Mouse (Mus musculus): ENCODE results near the gene Slc35f1. TPM values are rescaled to one million over a fixed set of nuclear protein-coding genes. Genes with fewer than 3 reads are reported as not detected.

Slc35f1 gene
- polyA plus RNA-seq, 1 experiment from 2014 or later = 1.1 TPM

- no peak for ATAC-seq (ENCODE audit: insufficient number of reproducible peaks, insufficient read depth, low FRiP score, low read depth)
Measured at GRCm38 (mm10) chr10:52851994-52852393, 161.7 kb downstream of the Slc35f1 start.

GRCm38 (mm10) chr10:52860851-52861250, 170.5 kb downstream of the Slc35f1 start:
- Histone ChIP-seq H3K9me3 (ENCODE audit: control insufficient read depth, low read length) (no peaks in the 10 kb centered on the region), H3K4me1 (ENCODE audit: control insufficient read depth in 2 of 2, insufficient read depth in 2 of 2, low read length in 2 of 2) (no peaks in the 10 kb centered on the region), H3K4me3 (ENCODE audit: control insufficient read depth in 1 of 2, insufficient read depth in 1 of 2, low read depth in 1 of 2, low read length in 2 of 2) (no peak overlapping the region), H3K27me3 (ENCODE audit: control insufficient read depth, insufficient read depth, low read length) (no peaks in the 10 kb centered on the region), H3K36me3 (ENCODE audit: control insufficient read depth, insufficient read depth, low read length) (no peaks in the 10 kb centered on the region), H3K4me2 (ENCODE audit: low read length) (no peak overlapping the region), H3K27ac (replicated peaks in 1 of 2; ENCODE audit: control insufficient read depth in 1 of 2, insufficient read depth in 1 of 2, low read depth in 2 of 2, low read length in 2 of 2) (no peak overlapping the region), H3K9ac (ENCODE audit: low read length) (no peak overlapping the region)
- no peak for ATAC-seq (ENCODE audit: insufficient number of reproducible peaks, insufficient read depth, low FRiP score, low read depth)
- WGBS = 79% methylated on average over 2 of the region's 2 CpGs

More at GRCm38 (mm10) chr10:52851994-52852393, 161.7 kb downstream of the Slc35f1 start:
- Histone ChIP-seq H3K27ac (replicated peaks in 1 of 2; ENCODE audit: control insufficient read depth in 1 of 2, insufficient read depth in 1 of 2, low read depth in 2 of 2, low read length in 2 of 2) (no peak overlapping the region), H3K4me3 (ENCODE audit: control insufficient read depth in 1 of 2, insufficient read depth in 1 of 2, low read depth in 1 of 2, low read length in 2 of 2) (no peak overlapping the region), H3K4me1 (ENCODE audit: control insufficient read depth in 2 of 2, insufficient read depth in 2 of 2, low read length in 2 of 2) (no peaks in the 10 kb centered on the region), H3K36me3 (ENCODE audit: control insufficient read depth, insufficient read depth, low read length) (no peaks in the 10 kb centered on the region), H3K4me2 (ENCODE audit: low read length) (no peak overlapping the region), H3K9ac (ENCODE audit: low read length) (no peak overlapping the region), H3K9me3 (ENCODE audit: control insufficient read depth, low read length) (no peaks in the 10 kb centered on the region), H3K27me3 (ENCODE audit: control insufficient read depth, insufficient read depth, low read length) (no peaks in the 10 kb centered on the region)

- WGBS = 85% methylated on average over 5 of the region's 5 CpGs
- H3K27me3 ChIP-seq (ENCODE audit: control insufficient read depth, insufficient read depth, low read length) = no peaks in the 10 kb centered on the region
- H3K4me2 ChIP-seq (ENCODE audit: low read length) = no peak overlapping the region
- H3K4me3 ChIP-seq (ENCODE audit: control insufficient read depth in 1 of 2, insufficient read depth in 1 of 2, low read depth in 1 of 2, low read length in 2 of 2) = no peak overlapping the region
- H3K4me1 ChIP-seq (ENCODE audit: control insufficient read depth in 2 of 2, insufficient read depth in 2 of 2, low read length in 2 of 2) = no peaks in the 10 kb centered on the region
- H3K36me3 ChIP-seq (ENCODE audit: control insufficient read depth, insufficient read depth, low read length) = no peaks in the 10 kb centered on the region
- no peak overlapping the region for H3K9ac ChIP-seq (ENCODE audit: low read length)
- no peaks in the 10 kb centered on the region for H3K9me3 ChIP-seq (ENCODE audit: control insufficient read depth, low read length)
- H3K27ac ChIP-seq (replicated peaks in 1 of 2; ENCODE audit: control insufficient read depth in 1 of 2, insufficient read depth in 1 of 2, low read depth in 2 of 2, low read length in 2 of 2) = no peak overlapping the region
- ATAC-seq (ENCODE audit: insufficient number of reproducible peaks, insufficient read depth, low FRiP score, low read depth) = no peak
Measured at GRCm38 (mm10) chr10:52864936-52865335, 174.6 kb downstream of the Slc35f1 start.

GRCm38 (mm10) chr10:52871110-52871509, 180.8 kb downstream of the Slc35f1 start:
- Histone ChIP-seq H3K9me3 (ENCODE audit: control insufficient read depth, low read length) (no peaks in the 10 kb centered on the region), H3K4me2 (ENCODE audit: low read length) (no peak overlapping the region), H3K4me3 (ENCODE audit: control insufficient read depth in 1 of 2, insufficient read depth in 1 of 2, low read depth in 1 of 2, low read length in 2 of 2) (no peak overlapping the region), H3K9ac (ENCODE audit: low read length) (no peak overlapping the region), H3K27me3 (ENCODE audit: control insufficient read depth, insufficient read depth, low read length) (no peaks in the 10 kb centered on the region), H3K27ac (replicated peaks in 1 of 2; ENCODE audit: control insufficient read depth in 1 of 2, insufficient read depth in 1 of 2, low read depth in 2 of 2, low read length in 2 of 2) (no peak overlapping the region), H3K36me3 (ENCODE audit: control insufficient read depth, insufficient read depth, low read length) (no peaks in the 10 kb centered on the region), H3K4me1 (ENCODE audit: control insufficient read depth in 2 of 2, insufficient read depth in 2 of 2, low read length in 2 of 2) (no peaks in the 10 kb centered on the region)
- ATAC-seq (ENCODE audit: insufficient number of reproducible peaks, insufficient read depth, low FRiP score, low read depth) = no peak

GRCm38 (mm10) chr10:52874133-52874532, 183.8 kb downstream of the Slc35f1 start:
- H3K4me1 ChIP-seq (ENCODE audit: control insufficient read depth in 2 of 2, insufficient read depth in 2 of 2, low read length in 2 of 2) = peaks cover 2 to 13% of the 10 kb centered on the region in 2 experiments; a peak in 3 of 4 replicates
- H3K27me3 ChIP-seq (ENCODE audit: control insufficient read depth, insufficient read depth, low read length) = no peaks in the 10 kb centered on the region
- WGBS = 66% methylated on average over 9 of the region's 9 CpGs
- H3K9ac ChIP-seq (ENCODE audit: low read length) = no peak overlapping the region
- H3K27ac ChIP-seq (replicated peaks in 1 of 2; ENCODE audit: control insufficient read depth in 1 of 2, insufficient read depth in 1 of 2, low read depth in 2 of 2, low read length in 2 of 2) = no peak overlapping the region
- no peaks in the 10 kb centered on the region for H3K36me3 ChIP-seq (ENCODE audit: control insufficient read depth, insufficient read depth, low read length)
- H3K4me2 ChIP-seq (ENCODE audit: low read length) = no peak overlapping the region
- no peaks in the 10 kb centered on the region for H3K9me3 ChIP-seq (ENCODE audit: control insufficient read depth, low read length)
- no peak overlapping the region for H3K4me3 ChIP-seq (ENCODE audit: control insufficient read depth in 1 of 2, insufficient read depth in 1 of 2, low read depth in 1 of 2, low read length in 2 of 2)
- ATAC-seq (ENCODE audit: insufficient number of reproducible peaks, insufficient read depth, low FRiP score, low read depth) = no peak

- Histone ChIP-seq H3K27me3 (ENCODE audit: control insufficient read depth, insufficient read depth, low read length) (no peaks in the 10 kb centered on the region), H3K4me2 (ENCODE audit: low read length) (no peak overlapping the region), H3K9ac (ENCODE audit: low read length) (no peak overlapping the region), H3K4me1 (ENCODE audit: control insufficient read depth in 2 of 2, insufficient read depth in 2 of 2, low read length in 2 of 2) (peaks cover 2 to 13% of the 10 kb centered on the region in 2 experiments; a peak in 3 of 4 replicates), H3K4me3 (ENCODE audit: control insufficient read depth in 1 of 2, insufficient read depth in 1 of 2, low read depth in 1 of 2, low read length in 2 of 2) (no peak overlapping the region), H3K36me3 (ENCODE audit: control insufficient read depth, insufficient read depth, low read length) (no peaks in the 10 kb centered on the region), H3K27ac (replicated peaks in 1 of 2; ENCODE audit: control insufficient read depth in 1 of 2, insufficient read depth in 1 of 2, low read depth in 2 of 2, low read length in 2 of 2) (no peak overlapping the region), H3K9me3 (ENCODE audit: control insufficient read depth, low read length) (no peaks in the 10 kb centered on the region)
- no peak for ATAC-seq (ENCODE audit: insufficient number of reproducible peaks, insufficient read depth, low FRiP score, low read depth)
Measured at GRCm38 (mm10) chr10:52874712-52875111, 184.4 kb downstream of the Slc35f1 start.

- WGBS = 65% methylated on average over 6 of the region's 6 CpGs
- no peaks in the 10 kb centered on the region for H3K9me3 ChIP-seq (ENCODE audit: control insufficient read depth, low read length)
- no peaks in the 10 kb centered on the region for H3K27me3 ChIP-seq (ENCODE audit: control insufficient read depth, insufficient read depth, low read length)
- H3K4me2 ChIP-seq (ENCODE audit: low read length) = no peak overlapping the region
- peaks cover 2 to 13% of the 10 kb centered on the region in 2 experiments; a peak in 3 of 4 replicates for H3K4me1 ChIP-seq (ENCODE audit: control insufficient read depth in 2 of 2, insufficient read depth in 2 of 2, low read length in 2 of 2)
- H3K27ac ChIP-seq (replicated peaks in 1 of 2; ENCODE audit: control insufficient read depth in 1 of 2, insufficient read depth in 1 of 2, low read depth in 2 of 2, low read length in 2 of 2) = no peak overlapping the region
- H3K9ac ChIP-seq (ENCODE audit: low read length) = no peak overlapping the region
- no peak overlapping the region for H3K4me3 ChIP-seq (ENCODE audit: control insufficient read depth in 1 of 2, insufficient read depth in 1 of 2, low read depth in 1 of 2, low read length in 2 of 2)
- no peak for ATAC-seq (ENCODE audit: insufficient number of reproducible peaks, insufficient read depth, low FRiP score, low read depth)
- no peaks in the 10 kb centered on the region for H3K36me3 ChIP-seq (ENCODE audit: control insufficient read depth, insufficient read depth, low read length)
Measured at GRCm38 (mm10) chr10:52877263-52878021, 187.1 kb downstream of the Slc35f1 start.

All from heart, embryonic 14.5 days (tissue).